Mouse (Mus musculus) brain, embryonic 14.5 days (tissue): ENCODE measurements around the gene Pcbp3.

Source experiments
- CTCF ChIP-seq: fragments of 200-500 bp; IDR thresholded peaks from 2 replicates; pipeline ENCODE4 v1.5.1; 2012; ENCODE audit warnings: inconsistent platforms, mild to moderate bottlenecking, moderate library complexity, borderline replicate concordance; ENCODE audit not compliant: insufficient read depth, insufficient read length; ENCODE audit errors: extremely low read depth
- POLR2A ChIP-seq: fragments of 200-500 bp; IDR thresholded peaks from 2 replicates; pipeline ENCODE4 v1.6.1; 2012; ENCODE audit warnings: mild to moderate bottlenecking, inconsistent platforms, borderline replicate concordance; ENCODE audit not compliant: poor library complexity, insufficient read depth, insufficient read length, severe bottlenecking; ENCODE audit errors: extremely low read depth

DNA sequence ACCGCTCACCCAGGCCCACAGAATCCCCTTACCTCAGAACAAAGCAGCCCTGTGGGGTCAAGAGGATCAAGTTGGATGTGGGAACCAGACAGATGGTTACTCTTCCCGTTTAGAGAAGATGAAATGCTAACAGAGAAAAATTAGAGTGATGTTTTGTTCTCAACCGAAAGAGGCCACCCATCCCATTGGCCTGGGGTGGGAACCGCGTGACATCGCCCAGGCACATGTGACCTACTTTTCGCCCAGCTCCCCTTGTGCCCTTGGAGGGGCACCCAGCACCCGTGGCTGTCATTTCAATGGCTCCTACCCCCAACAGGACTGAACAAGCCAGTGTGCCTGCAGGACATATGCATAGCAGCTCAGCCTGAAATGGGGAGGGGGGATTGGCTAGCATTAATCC lies 139.0 kb downstream of the Pcbp3 start:
- TF ChIP-seq POLR2A (no peak), CTCF (no peak)
